Mouse (Mus musculus) embryonic facial prominence, embryonic 13.5 days (tissue): Measurements from ENCODE around the gene Camta1. TPM values are rescaled to one million over a fixed set of nuclear protein-coding genes. Genes with fewer than 3 reads are reported as not detected.

Experiments
- ATAC-seq: fragments of 200-750 bp; cut with Nextera tagmentation; 2 replicates; pipeline ENCODE4 v1.8.0; 2017; ENCODE audit warnings: low read depth; ENCODE audit not compliant: insufficient number of reproducible peaks, insufficient read depth, low FRiP score, low TSS enrichment
- H3K27ac ChIP-seq: fragments of 300-500 bp; sonication (generic); 2 replicates; pipeline ENCODE4 v1.5.1; 2015; ENCODE audit warnings: moderate library complexity, mild to moderate bottlenecking, inconsistent platforms
- H3K27me3 ChIP-seq: fragments of 300-500 bp; sonication (generic); 2 replicates; pipeline ENCODE4 v1.6.1; 2015; ENCODE audit warnings: mild to moderate bottlenecking, inconsistent platforms
- H3K36me3 ChIP-seq: fragments of 300-500 bp; sonication (generic); 2 replicates; pipeline ENCODE4 v1.6.1; 2015; ENCODE audit warnings: mild to moderate bottlenecking, inconsistent platforms
- H3K4me1 ChIP-seq: fragments of 300-500 bp; sonication (generic); 2 replicates; pipeline ENCODE4 v1.6.1; 2015; ENCODE audit warnings: inconsistent platforms
- H3K4me2 ChIP-seq: fragments of 300-500 bp; sonication (generic); 2 replicates; pipeline ENCODE4 v1.6.1; 2015; ENCODE audit warnings: moderate library complexity, mild to moderate bottlenecking, inconsistent platforms
- H3K4me3 ChIP-seq: fragments of 300-500 bp; sonication (generic); 2 replicates; pipeline ENCODE4 v1.5.1; 2015; ENCODE audit warnings: mild to moderate bottlenecking, inconsistent platforms
- H3K9ac ChIP-seq: fragments of 300-500 bp; sonication (generic); 2 replicates; pipeline ENCODE4 v1.6.1; 2015; ENCODE audit warnings: mild to moderate bottlenecking, inconsistent platforms
- H3K9me3 ChIP-seq: fragments of 300-500 bp; sonication (generic); 2 replicates; pipeline ENCODE4 v1.6.1; 2016; ENCODE audit warnings: inconsistent platforms
- WGBS: fragments of 180-500 bp; shearing (Covaris S2); methylation state at CpG from one replicate; pipeline ENCODE4 v1.1.7; 2015; ENCODE audit warnings: mixed read lengths; 5-methylcytosine and 5-hydroxymethylcytosine counted together
- polyA plus RNA-seq: library from polyadenylated mRNA; unstranded; fragments of >200 nt; fragmentation: Nextera tagmentation; extraction: Ambion mirVana; gene quantifications from 2 replicates; pipeline ENCODE4 v1.2.1, GENCODE M21; 2015

Camta1 gene
- polyA plus RNA-seq, 1 experiment from 2014 or later: 106 TPM

- Histone ChIP-seq H3K4me3 (no peak overlapping the region), H3K9ac (no peak overlapping the region), H3K36me3 (no peaks in the 10 kb centered on the region), H3K27ac (no peak overlapping the region), H3K4me1 (peaks cover 33% of the 10 kb centered on the region), H3K9me3 (no peaks in the 10 kb centered on the region), H3K27me3 (peaks cover 12% of the 10 kb centered on the region), H3K4me2 (no peak overlapping the region)
- WGBS: 82% methylated on average over 3 of the region's 3 CpGs
- ATAC-seq: no peak
Measured at GRCm38 (mm10) chr4:151303931-151304330, 557.7 kb downstream of the Camta1 start.

- H3K27ac ChIP-seq: peak overlapping the region; percentile 83; the same call in 1 of the 2 replicates
- peaks cover 33% of the 10 kb centered on the region for H3K4me1 ChIP-seq
- peaks cover 17% of the 10 kb centered on the region for H3K27me3 ChIP-seq
- no peak overlapping the region for H3K9ac ChIP-seq
- no peak overlapping the region for H3K4me2 ChIP-seq
- H3K36me3 ChIP-seq: no peaks in the 10 kb centered on the region
- H3K9me3 ChIP-seq: no peaks in the 10 kb centered on the region
- 83% methylated on average over 5 of the region's 5 CpGs for WGBS
- ATAC-seq: no peak
- H3K4me3 ChIP-seq: no peak overlapping the region
Measured at GRCm38 (mm10) chr4:151303436-151303835, 558.2 kb downstream of the Camta1 start.

GRCm38 (mm10) chr4:151302195-151303126, 559.2 kb downstream of the Camta1 start:
- ATAC-seq: peak; percentile 71
- H3K36me3 ChIP-seq: no peaks in the 10 kb centered on the region
- peak overlapping the region; percentile 83 for H3K27ac ChIP-seq
- no peak overlapping the region for H3K4me3 ChIP-seq
- WGBS: 26% methylated on average over 11 of the region's 11 CpGs
- H3K4me2 ChIP-seq: peak overlapping the region; percentile 26
- no peaks in the 10 kb centered on the region for H3K9me3 ChIP-seq
- H3K27me3 ChIP-seq: peaks cover 20% of the 10 kb centered on the region
- no peak overlapping the region for H3K9ac ChIP-seq
- peaks cover 33% of the 10 kb centered on the region for H3K4me1 ChIP-seq

GRCm38 (mm10) chr4:151301337-151301736, 560.3 kb downstream of the Camta1 start:
- no peak overlapping the region for H3K9ac ChIP-seq
- H3K4me1 ChIP-seq: peaks cover 33% of the 10 kb centered on the region
- H3K4me3 ChIP-seq: no peak overlapping the region
- no peak overlapping the region for H3K4me2 ChIP-seq
- H3K9me3 ChIP-seq: no peaks in the 10 kb centered on the region
- 51% methylated on average over 9 of the region's 9 CpGs for WGBS
- H3K27ac ChIP-seq: no peak overlapping the region
- no peaks in the 10 kb centered on the region for H3K36me3 ChIP-seq
- peaks cover 20% of the 10 kb centered on the region for H3K27me3 ChIP-seq
- no peak for ATAC-seq

GRCm38 (mm10) chr4:151300706-151301105, 561.0 kb downstream of the Camta1 start:
- WGBS: 18% methylated on average over 15 of the region's 15 CpGs
- Histone ChIP-seq H3K27ac (no peak overlapping the region), H3K9me3 (no peaks in the 10 kb centered on the region), H3K36me3 (no peaks in the 10 kb centered on the region), H3K4me1 (peaks cover 33% of the 10 kb centered on the region), H3K9ac (no peak overlapping the region), H3K27me3 (peaks cover 20% of the 10 kb centered on the region), H3K4me3 (no peak overlapping the region), H3K4me2 (peak overlapping the region; percentile 33)
- no peak for ATAC-seq

- H3K36me3 ChIP-seq: no peaks in the 10 kb centered on the region
- no peaks in the 10 kb centered on the region for H3K9me3 ChIP-seq
- peaks cover 7% of the 10 kb centered on the region for H3K4me1 ChIP-seq
- peaks cover 19% of the 10 kb centered on the region for H3K27me3 ChIP-seq
- no peak for ATAC-seq
- 75% methylated on average over 13 of the region's 13 CpGs for WGBS
- no peak overlapping the region for H3K4me3 ChIP-seq
- no peak overlapping the region for H3K27ac ChIP-seq
- H3K9ac ChIP-seq: no peak overlapping the region
- H3K4me2 ChIP-seq: no peak overlapping the region
Measured at GRCm38 (mm10) chr4:151295515-151296203, 566.0 kb downstream of the Camta1 start.

GRCm38 (mm10) chr4:151288893-151289585, 572.6 kb downstream of the Camta1 start:
- Histone ChIP-seq H3K9ac (no peak overlapping the region), H3K4me3 (no peak overlapping the region), H3K36me3 (no peaks in the 10 kb centered on the region), H3K4me2 (no peak overlapping the region), H3K27ac (no peak overlapping the region), H3K27me3 (no peaks in the 10 kb centered on the region), H3K4me1 (no peaks in the 10 kb centered on the region), H3K9me3 (no peaks in the 10 kb centered on the region)
- ATAC-seq: no peak
- WGBS: 47% methylated on average over 6 of the region's 6 CpGs

- no peak for ATAC-seq
- Histone ChIP-seq H3K4me3 (no peak overlapping the region), H3K27ac (no peak overlapping the region), H3K9me3 (no peaks in the 10 kb centered on the region), H3K36me3 (no peaks in the 10 kb centered on the region), H3K4me2 (no peak overlapping the region), H3K9ac (no peak overlapping the region), H3K27me3 (no peaks in the 10 kb centered on the region), H3K4me1 (no peaks in the 10 kb centered on the region)
- 65% methylated on average over 12 of the region's 12 CpGs for WGBS
Measured at GRCm38 (mm10) chr4:151285905-151286445, 575.7 kb downstream of the Camta1 start.

- no peak for ATAC-seq
- no peak overlapping the region for H3K27ac ChIP-seq
- H3K9ac ChIP-seq: no peak overlapping the region
- no peak overlapping the region for H3K4me2 ChIP-seq
- H3K36me3 ChIP-seq: no peaks in the 10 kb centered on the region
- no peaks in the 10 kb centered on the region for H3K9me3 ChIP-seq
- no peaks in the 10 kb centered on the region for H3K27me3 ChIP-seq
- 74% methylated on average over 3 of the region's 3 CpGs for WGBS
- no peaks in the 10 kb centered on the region for H3K4me1 ChIP-seq
- H3K4me3 ChIP-seq: no peak overlapping the region
Measured at GRCm38 (mm10) chr4:151285432-151285831, 576.2 kb downstream of the Camta1 start.

- H3K9ac ChIP-seq: no peak overlapping the region
- no peak overlapping the region for H3K27ac ChIP-seq
- H3K4me3 ChIP-seq: no peak overlapping the region
- no peak overlapping the region for H3K4me2 ChIP-seq
- no peak for ATAC-seq
- H3K27me3 ChIP-seq: no peaks in the 10 kb centered on the region
- WGBS: 28% methylated on average over 16 of the region's 16 CpGs
- H3K4me1 ChIP-seq: no peaks in the 10 kb centered on the region
- no peaks in the 10 kb centered on the region for H3K36me3 ChIP-seq
- H3K9me3 ChIP-seq: no peaks in the 10 kb centered on the region
Measured at GRCm38 (mm10) chr4:151283092-151283741, 578.5 kb downstream of the Camta1 start.

- Histone ChIP-seq H3K27ac (no peak overlapping the region), H3K36me3 (no peaks in the 10 kb centered on the region), H3K4me1 (no peaks in the 10 kb centered on the region), H3K9me3 (no peaks in the 10 kb centered on the region), H3K27me3 (no peaks in the 10 kb centered on the region), H3K9ac (no peak overlapping the region), H3K4me3 (no peak overlapping the region), H3K4me2 (no peak overlapping the region)
- no peak for ATAC-seq
- 73% methylated on average over 14 of the region's 14 CpGs for WGBS
Measured at GRCm38 (mm10) chr4:151282103-151282502, 579.6 kb downstream of the Camta1 start.
